Mouse (Mus musculus) forebrain, embryonic 14.5 days (tissue): ENCODE measurements at regions not wholly inside any gene's neighbourhood (a gene's known extent, or its start where the extent isn't known, plus 50 kb on each side); places are given as distances from the start of the nearest gene placed in this dataset.

Source experiments
- ATAC-seq: fragments of 200-750 bp; cut with Nextera tagmentation; 2 replicates; pipeline ENCODE4 v1.8.0; 2017; ENCODE audit warnings: mild to moderate bottlenecking, moderate library complexity
- DNase-seq: peaks from one replicate; pipeline ENCODE4 v3.0.0-alpha.2; 2015; ENCODE audit warnings: low spot score
- H3K27ac ChIP-seq: fragments of 300-500 bp; sonication (generic); 2 replicates; pipeline ENCODE4 v1.5.1; 2014; ENCODE audit warnings: low read depth, mild to moderate bottlenecking, control low read depth, low read length, moderate library complexity
- H3K27me3 ChIP-seq: fragments of 300-500 bp; sonication (generic); replicated peaks from 2 replicates; pipeline ENCODE4 v1.6.1; 2014; ENCODE audit warnings: low read length, control low read depth, mixed read lengths; ENCODE audit not compliant: control insufficient read depth, insufficient read depth
- H3K36me3 ChIP-seq: fragments of 300-500 bp; sonication (generic); 2 replicates; pipeline ENCODE4 v1.6.1; 2014; ENCODE audit warnings: low read length, control low read depth; ENCODE audit not compliant: control insufficient read depth, insufficient read depth
- H3K4me1 ChIP-seq: fragments of 300-500 bp; sonication (generic); 2 replicates; pipeline ENCODE4 v1.6.1; 2014; ENCODE audit warnings: antibody characterized with exemption, low read length, control low read depth; ENCODE audit not compliant: control insufficient read depth, insufficient read depth
- H3K4me2 ChIP-seq: fragments of 300-500 bp; sonication (generic); 2 replicates; pipeline ENCODE4 v1.6.1; 2014; ENCODE audit warnings: mild to moderate bottlenecking, control low read depth, low read length
- H3K4me3 ChIP-seq: fragments of 300-500 bp; sonication (generic); 2 replicates; pipeline ENCODE4 v1.5.1; 2014; ENCODE audit warnings: low read depth, low read length, control low read depth
- H3K9ac ChIP-seq: fragments of 300-500 bp; sonication (generic); 2 replicates; pipeline ENCODE4 v1.6.1; 2014; ENCODE audit warnings: mild to moderate bottlenecking, low read length, control low read depth, moderate library complexity
- H3K9me3 ChIP-seq: fragments of 300-500 bp; sonication (generic); replicated peaks from 2 replicates; pipeline ENCODE4 v1.6.1; 2016; ENCODE audit warnings: low read length, control low read depth, mixed read lengths; ENCODE audit not compliant: control insufficient read depth
- WGBS: fragments of 180-500 bp; shearing (Covaris S2); extraction: QIAGEN DNeasy Blood & Tissue Kit; methylation state at CpG from one replicate; pipeline ENCODE4 v1.1.7; 2014; 5-methylcytosine and 5-hydroxymethylcytosine counted together

- no peak overlapping the region for H3K4me2 ChIP-seq
- no peaks in the 10 kb centered on the region for H3K27me3 ChIP-seq
- 87% methylated on average over 5 of the region's 5 CpGs for WGBS
- no peaks in the 10 kb centered on the region for H3K4me1 ChIP-seq
- ATAC-seq (no peak), DNase-seq (no peak)
- no peaks in the 10 kb centered on the region for H3K36me3 ChIP-seq
- no peak overlapping the region for H3K9ac ChIP-seq
- no peak overlapping the region for H3K4me3 ChIP-seq
- H3K27ac ChIP-seq, result no peak overlapping the region
- H3K9me3 ChIP-seq, result no peaks in the 10 kb centered on the region
Measured at GRCm38 (mm10) chr9:98721381-98721780, 119.9 kb upstream of the Mrps22 start.

DNA sequence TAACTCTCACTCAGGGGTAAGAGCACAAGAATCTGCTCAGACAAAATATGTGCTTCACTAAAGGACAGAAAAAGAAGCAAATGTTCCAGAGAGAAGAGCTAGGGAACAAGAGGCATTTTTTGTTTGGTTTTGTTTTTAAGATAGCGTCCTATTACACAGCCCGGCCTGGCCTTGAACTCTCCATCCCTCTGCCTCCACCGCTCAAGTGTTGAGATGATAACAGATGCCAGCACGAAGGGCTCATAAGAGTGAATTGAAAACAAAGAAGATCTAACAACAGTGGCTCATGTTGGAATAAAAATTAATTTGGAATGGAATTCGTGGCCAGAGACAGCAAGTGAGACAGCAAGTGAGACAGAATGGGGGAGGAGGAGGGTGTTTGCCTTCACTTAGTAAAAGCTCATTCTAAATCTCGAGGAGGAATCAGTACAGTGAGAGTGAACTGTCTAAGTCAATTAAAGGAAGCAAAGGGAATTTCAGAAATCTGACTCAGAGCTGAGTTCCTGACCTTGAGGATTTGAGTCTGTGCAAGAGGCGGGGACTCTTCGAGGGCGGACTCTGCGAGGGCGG, 116.3 kb upstream of the Mrps22 start:
- no peaks in the 10 kb centered on the region for H3K4me1 ChIP-seq
- H3K27ac ChIP-seq, result no peak overlapping the region
- no peak overlapping the region for H3K4me2 ChIP-seq
- ATAC-seq (no peak), DNase-seq (no peak)
- H3K9me3 ChIP-seq, result no peaks in the 10 kb centered on the region
- H3K4me3 ChIP-seq, result no peak overlapping the region
- no peaks in the 10 kb centered on the region for H3K36me3 ChIP-seq
- 83% methylated on average over 11 of the region's 11 CpGs for WGBS
- H3K27me3 ChIP-seq, result no peaks in the 10 kb centered on the region
- no peak overlapping the region for H3K9ac ChIP-seq

DNA sequence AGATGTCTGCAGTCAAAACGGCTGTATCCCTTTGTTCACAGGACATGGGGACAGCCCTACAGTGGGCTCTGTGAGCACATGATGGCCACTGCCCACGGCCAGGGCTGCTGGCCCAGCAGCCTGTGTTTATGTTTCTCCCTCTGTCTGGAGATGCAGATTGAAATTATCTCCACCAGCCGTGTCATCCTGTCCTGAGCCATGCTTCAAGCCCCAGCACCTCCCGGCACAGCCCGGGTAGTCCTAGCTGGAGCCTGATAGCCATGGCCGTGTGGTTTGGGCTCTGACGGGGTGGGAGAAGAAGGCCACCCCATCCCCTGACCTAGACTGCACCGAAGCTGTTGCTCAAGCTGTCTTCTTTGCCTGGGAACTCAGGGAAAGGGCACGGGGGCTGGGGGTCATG, 113.2 kb upstream of the Mrps22 start:
- DNase-seq (no peak), ATAC-seq (no peak)
- Histone ChIP-seq H3K36me3 (no peaks in the 10 kb centered on the region), H3K9me3 (no peaks in the 10 kb centered on the region), H3K27me3 (no peaks in the 10 kb centered on the region), H3K9ac (no peak overlapping the region), H3K27ac (no peak overlapping the region), H3K4me2 (no peak overlapping the region), H3K4me3 (no peak overlapping the region), H3K4me1 (no peaks in the 10 kb centered on the region)
- 90% methylated on average over 9 of the region's 9 CpGs for WGBS

GRCm38 (mm10) chr9:98712826-98713225, 111.4 kb upstream of the Mrps22 start:
- ATAC-seq, result no peak
- no peaks in the 10 kb centered on the region for H3K4me1 ChIP-seq
- no peak overlapping the region for H3K27ac ChIP-seq
- no peak overlapping the region for H3K4me2 ChIP-seq
- no peak overlapping the region for H3K4me3 ChIP-seq
- DNase-seq, result no peak
- H3K27me3 ChIP-seq, result no peaks in the 10 kb centered on the region
- H3K9me3 ChIP-seq, result no peaks in the 10 kb centered on the region
- H3K9ac ChIP-seq, result no peak overlapping the region
- WGBS, result 97% methylated on average over 7 of the region's 7 CpGs
- no peaks in the 10 kb centered on the region for H3K36me3 ChIP-seq

- Histone ChIP-seq H3K27me3 (no peaks in the 10 kb centered on the region), H3K4me2 (no peak overlapping the region), H3K4me1 (no peaks in the 10 kb centered on the region), H3K4me3 (no peak overlapping the region), H3K9ac (no peak overlapping the region), H3K36me3 (no peaks in the 10 kb centered on the region), H3K27ac (no peak overlapping the region), H3K9me3 (no peaks in the 10 kb centered on the region)
- ATAC-seq, result no peak
- WGBS, result 86% methylated on average over 8 of the region's 8 CpGs
- no peak for DNase-seq
Measured at GRCm38 (mm10) chr9:98712023-98712563, 110.6 kb upstream of the Mrps22 start.

DNA sequence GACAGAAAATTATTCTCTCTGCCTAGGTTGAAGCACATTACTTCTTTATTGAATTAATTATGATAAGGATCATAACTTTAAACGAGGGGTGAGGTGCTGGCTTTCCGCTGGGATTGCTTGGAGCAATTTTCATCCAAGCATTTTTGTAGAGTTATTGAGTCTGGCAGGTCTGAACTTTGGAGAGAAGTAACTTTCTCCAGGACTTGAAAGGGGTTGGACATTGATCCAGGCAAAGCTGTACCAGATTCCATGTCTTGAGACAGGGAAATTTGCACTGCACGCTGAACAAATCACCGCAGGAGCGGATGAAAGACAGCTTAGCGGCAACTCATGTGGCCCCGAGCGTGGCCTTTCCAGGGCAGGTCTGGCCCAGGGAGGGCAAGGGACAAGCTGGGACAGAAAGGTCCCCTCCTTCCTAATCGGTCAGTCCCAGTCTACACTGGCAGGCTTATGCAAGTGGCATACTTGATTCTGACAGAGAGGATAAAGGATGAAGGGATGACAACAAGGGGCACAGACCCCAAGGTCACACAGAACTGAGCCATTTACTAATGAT, 108.8 kb upstream of the Mrps22 start:
- ATAC-seq (no peak), DNase-seq (no peak)
- H3K27ac ChIP-seq, result no peak overlapping the region
- no peak overlapping the region for H3K9ac ChIP-seq
- no peaks in the 10 kb centered on the region for H3K9me3 ChIP-seq
- H3K36me3 ChIP-seq, result no peaks in the 10 kb centered on the region
- H3K4me1 ChIP-seq, result no peaks in the 10 kb centered on the region
- H3K27me3 ChIP-seq, result no peaks in the 10 kb centered on the region
- no peak overlapping the region for H3K4me2 ChIP-seq
- no peak overlapping the region for H3K4me3 ChIP-seq
- 83% methylated on average over 9 of the region's 9 CpGs for WGBS

DNA sequence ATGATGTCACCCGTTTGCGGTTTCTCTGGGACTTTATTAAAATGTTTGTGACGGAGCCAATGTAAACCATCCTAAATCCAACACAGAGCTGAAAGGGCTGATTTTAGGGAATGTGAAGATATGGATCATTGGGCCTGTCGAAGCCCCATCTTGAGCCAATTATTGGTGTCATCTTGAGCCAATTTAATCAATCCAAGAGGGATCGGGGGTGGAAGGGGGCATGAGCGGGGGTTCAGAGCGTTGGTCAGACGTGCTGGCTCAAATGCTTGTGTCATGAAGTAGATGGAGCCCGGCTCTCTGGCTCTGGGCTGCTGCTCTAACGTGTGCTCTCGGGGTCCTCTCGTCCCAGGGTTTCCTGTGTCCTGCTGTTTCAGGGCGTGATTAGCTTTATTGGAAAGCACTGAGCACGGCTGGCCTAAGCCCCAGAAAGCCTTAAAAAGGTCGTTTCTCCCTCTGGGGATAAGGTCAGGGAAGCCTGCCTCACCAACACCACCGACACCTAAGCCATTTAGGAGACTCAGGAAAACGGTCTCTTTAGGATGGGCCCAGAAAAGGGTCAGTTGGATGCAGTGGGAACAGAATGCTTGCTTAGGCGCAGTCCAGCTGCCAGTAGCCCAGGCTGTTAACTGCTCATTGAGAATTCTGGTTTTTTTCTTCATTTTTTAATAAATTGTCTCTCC, 106.7 kb upstream of the Mrps22 start:
- H3K9ac ChIP-seq, result no peak overlapping the region

DNA sequence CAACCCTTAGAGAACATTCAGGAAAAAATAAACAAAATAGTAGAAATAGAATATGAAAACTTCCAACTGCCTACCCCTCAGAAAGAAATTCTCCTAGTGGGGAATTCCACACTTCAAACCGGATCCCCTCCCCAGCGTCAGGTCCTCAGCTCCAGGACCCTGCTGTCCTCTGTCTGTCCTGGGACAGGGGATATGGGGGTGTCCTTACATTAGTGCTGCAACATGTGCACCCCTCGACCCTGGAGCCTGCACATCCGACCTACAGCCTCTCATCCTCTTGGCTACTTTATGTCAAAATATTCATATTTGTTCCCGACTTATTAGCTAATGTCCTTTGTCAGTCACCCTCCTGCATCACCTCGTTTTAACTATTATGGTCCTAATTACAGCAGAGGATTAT, 106.0 kb upstream of the Mrps22 start:
- Histone ChIP-seq H3K9ac (no peak overlapping the region), H3K9me3 (no peaks in the 10 kb centered on the region), H3K4me3 (no peak overlapping the region), H3K4me2 (no peak overlapping the region), H3K36me3 (no peaks in the 10 kb centered on the region), H3K4me1 (no peaks in the 10 kb centered on the region), H3K27me3 (no peaks in the 10 kb centered on the region), H3K27ac (no peak overlapping the region)
- no peak for ATAC-seq
- no peak for DNase-seq
- 62% methylated on average over 6 of the region's 6 CpGs for WGBS

More for the DNA sequence above, 106.7 kb upstream of the Mrps22 start:
- H3K4me3 ChIP-seq, result no peak overlapping the region
- no peaks in the 10 kb centered on the region for H3K9me3 ChIP-seq
- H3K27ac ChIP-seq, result no peak overlapping the region
- ATAC-seq (no peak), DNase-seq (no peak)
- WGBS, result 53% methylated on average over 18 of the region's 18 CpGs
- no peaks in the 10 kb centered on the region for H3K27me3 ChIP-seq
- H3K4me2 ChIP-seq, result no peak overlapping the region
- no peaks in the 10 kb centered on the region for H3K4me1 ChIP-seq
- no peaks in the 10 kb centered on the region for H3K36me3 ChIP-seq

DNA sequence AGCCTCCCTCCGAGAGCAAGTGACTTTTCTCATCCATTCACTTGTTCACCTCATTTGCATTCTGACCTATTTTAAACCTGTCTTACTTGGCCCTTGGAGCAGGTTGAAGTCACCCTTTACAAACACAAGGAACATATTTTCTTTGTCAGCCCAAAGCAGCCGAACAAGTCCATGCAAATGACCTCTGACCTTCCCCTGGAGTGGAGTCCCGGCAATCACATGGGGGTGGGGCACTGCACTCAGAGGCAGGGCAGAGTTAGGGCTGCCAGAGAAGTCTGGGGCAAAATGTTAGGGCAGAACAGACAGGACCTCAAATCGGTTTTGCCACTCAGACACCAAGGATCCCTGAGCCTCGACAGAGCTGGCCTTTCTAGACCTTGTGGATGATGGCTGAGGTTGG, 102.7 kb upstream of the Mrps22 start:
- no peak for DNase-seq
- Histone ChIP-seq H3K4me1 (no peaks in the 10 kb centered on the region), H3K4me3 (no peak overlapping the region), H3K27ac (no peak overlapping the region), H3K4me2 (no peak overlapping the region), H3K9me3 (no peaks in the 10 kb centered on the region), H3K27me3 (no peaks in the 10 kb centered on the region), H3K36me3 (no peaks in the 10 kb centered on the region), H3K9ac (no peak overlapping the region)
- WGBS, result 44% methylated on average over 5 of the region's 5 CpGs
- ATAC-seq, result no peak
